Mouse (Mus musculus): ENCODE data around the gene Lgr4.

DNA sequence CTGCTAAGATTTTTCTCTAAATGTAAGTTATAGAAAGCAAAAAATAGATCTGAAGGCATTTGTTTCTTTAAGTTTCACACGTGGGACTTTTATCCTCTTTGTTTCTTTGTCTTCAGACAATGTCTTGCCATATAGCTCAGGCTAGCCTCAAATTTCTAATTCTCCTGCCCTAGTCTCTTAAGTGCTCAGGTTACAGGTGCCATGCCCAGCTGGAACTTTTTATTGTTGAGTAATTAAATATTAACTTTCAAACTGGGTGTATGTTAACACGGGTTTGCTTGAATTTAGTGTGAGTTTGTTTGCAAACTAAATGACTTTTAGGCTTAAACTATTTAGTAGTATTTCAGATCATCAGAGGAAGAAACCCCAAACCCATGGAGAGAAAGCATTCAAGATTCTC, 36.3 kb upstream of the Lgr4 start:
- TF ChIP-seq CTCF (conservative IDR thresholded peaks at IDR 0.05; ENCODE audit: low read length): no peak
- no peak for TF ChIP-seq POU5F1 (IDR thresholded peaks at IDR 0.05; ENCODE audit: borderline replicate concordance, low read length)
- TF ChIP-seq NANOG (IDR thresholded peaks at IDR 0.05; ENCODE audit: borderline replicate concordance, low read length): no peak
